Mouse (Mus musculus): ENCODE measurements around the gene Cox14. TPM values are rescaled to one million over a fixed set of nuclear protein-coding genes. Genes with fewer than 3 reads are reported as not detected.

Cox14 gene
- polyA plus RNA-seq (2015; fragmentation: Nextera tagmentation; extraction: Ambion mirVana) = 279 and 297 TPM in 2 replicates

- DNase-seq (ENCODE audit: low spot score) (peak; percentile 100), ATAC-seq (replicated peaks; ENCODE audit: low FRiP score, low read depth) (peak; percentile 89)
- H3K36me3 ChIP-seq (ENCODE audit: insufficient read depth, low read length) = peaks cover 10% of the 10 kb centered on the region; the same call in 1 of the 2 replicates
- H3K9ac ChIP-seq (ENCODE audit: low read depth, low read length) = peak within 1 kb of the TSS; percentile 91
- TF ChIP-seq CTCF (IDR thresholded peaks at IDR 0.05; ENCODE audit: low read depth) = peak; percentile 99
- H3K4me3 ChIP-seq (replicated peaks; ENCODE audit: low read depth, low read length) = peak within 1 kb of the TSS; percentile 83
- H3K27ac ChIP-seq = peak within 1 kb of the TSS; percentile 95
- H3K4me1 ChIP-seq (replicated peaks; ENCODE audit: insufficient read depth, low read length) = peaks cover 26% of the 10 kb centered on the region
- H3K4me2 ChIP-seq (ENCODE audit: low read length) = peak within 1 kb of the TSS; percentile 77
- no peaks in the 10 kb centered on the region for H3K9me3 ChIP-seq (replicated peaks; ENCODE audit: low read length)
- WGBS = under 1% methylated on average over 68 of the region's 68 CpGs
- no peaks in the 10 kb centered on the region for H3K27me3 ChIP-seq (ENCODE audit: insufficient read depth, low read length)
These were observed at the start of gene Cox14 for GRCm38 (mm10) chr15:99725341-99726155. Cox14 (plus strand) TSS chr15:99725618.

GRCm38 (mm10) chr15:99677089-99677488 lies 48.3 kb upstream of the Cox14 start:
- Histone ChIP-seq H3K36me3 (ENCODE audit: insufficient read depth, low read length) (no peaks in the 10 kb centered on the region), H3K27me3 (ENCODE audit: insufficient read depth, low read length) (0 out of 2 replicates have a peak, but pooled peaks cover 8% of the 10 kb centered on the region), H3K27ac (no peak overlapping the region), H3K9ac (ENCODE audit: low read depth, low read length) (no peak overlapping the region), H3K9me3 (replicated peaks; ENCODE audit: low read length) (no peaks in the 10 kb centered on the region), H3K4me2 (ENCODE audit: low read length) (no peak overlapping the region), H3K4me3 (replicated peaks; ENCODE audit: low read depth, low read length) (no peak overlapping the region), H3K4me1 (replicated peaks; ENCODE audit: insufficient read depth, low read length) (no peaks in the 10 kb centered on the region)
- DNase-seq (ENCODE audit: low spot score) (no peak), ATAC-seq (replicated peaks; ENCODE audit: low FRiP score, low read depth) (0 out of 2 replicates have a peak, but pooled peaks have one; percentile 41)
- TF ChIP-seq CTCF (IDR thresholded peaks at IDR 0.05; ENCODE audit: low read depth) = no peak
- WGBS = 33% methylated on average over 8 of the region's 8 CpGs

DNA sequence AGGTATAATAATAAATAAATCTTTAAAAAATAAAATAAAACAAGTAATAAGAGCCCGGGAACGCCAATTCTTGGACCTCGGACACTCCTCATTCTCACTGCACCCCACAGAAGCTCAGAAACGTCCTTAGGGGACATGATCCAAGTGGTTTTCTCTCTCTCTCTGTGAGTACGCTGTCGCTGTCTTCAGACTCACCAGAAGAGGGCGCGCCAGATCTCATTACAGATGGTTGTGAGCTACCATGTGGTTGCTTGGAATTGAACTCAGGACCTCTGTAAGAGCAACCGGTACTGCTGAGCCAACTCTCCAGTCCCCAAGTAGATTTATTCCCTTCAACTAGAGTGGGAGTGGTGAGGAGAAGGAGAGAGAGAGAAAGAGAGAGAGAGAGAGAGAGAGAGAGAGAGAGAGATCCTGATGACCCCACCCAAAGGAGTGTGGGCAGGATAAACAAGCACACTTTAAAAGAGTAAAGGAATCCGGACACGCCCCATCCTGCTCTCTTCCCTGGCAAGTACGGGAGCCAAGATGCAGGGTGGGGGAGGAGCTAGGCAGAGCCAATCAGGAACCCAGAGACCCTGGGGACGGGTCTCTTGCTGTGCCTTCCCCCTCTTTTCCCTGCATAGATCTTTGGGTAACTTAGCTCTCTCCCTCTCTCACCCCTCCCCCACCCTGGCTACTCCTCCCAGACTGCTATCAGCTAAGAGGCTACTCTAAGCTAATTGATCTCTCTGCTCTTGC lies 47.2 kb upstream of the Cox14 start:
- Histone ChIP-seq H3K9me3 (replicated peaks; ENCODE audit: low read length) (no peaks in the 10 kb centered on the region), H3K4me2 (ENCODE audit: low read length) (no peak overlapping the region), H3K36me3 (ENCODE audit: insufficient read depth, low read length) (no peaks in the 10 kb centered on the region), H3K4me1 (replicated peaks; ENCODE audit: insufficient read depth, low read length) (no peaks in the 10 kb centered on the region), H3K4me3 (replicated peaks; ENCODE audit: low read depth, low read length) (no peak overlapping the region), H3K27me3 (ENCODE audit: insufficient read depth, low read length) (0 out of 2 replicates have a peak, but pooled peaks cover 3% of the 10 kb centered on the region), H3K27ac (no peak overlapping the region), H3K9ac (ENCODE audit: low read depth, low read length) (no peak overlapping the region)
- WGBS = 15% methylated on average over 13 of the region's 13 CpGs
- peak; percentile 57 for DNase-seq (ENCODE audit: low spot score)
- TF ChIP-seq CTCF (IDR thresholded peaks at IDR 0.05; ENCODE audit: low read depth) = peak; percentile 57
- peak; percentile 33; the same call in 1 of the 2 replicates for ATAC-seq (replicated peaks; ENCODE audit: low FRiP score, low read depth)

- Histone ChIP-seq H3K27ac (no peak overlapping the region), H3K36me3 (ENCODE audit: insufficient read depth, low read length) (no peaks in the 10 kb centered on the region), H3K9me3 (replicated peaks; ENCODE audit: low read length) (no peaks in the 10 kb centered on the region), H3K4me1 (replicated peaks; ENCODE audit: insufficient read depth, low read length) (no peaks in the 10 kb centered on the region), H3K4me3 (replicated peaks; ENCODE audit: low read depth, low read length) (no peak overlapping the region), H3K4me2 (ENCODE audit: low read length) (no peak overlapping the region), H3K27me3 (ENCODE audit: insufficient read depth, low read length) (no peaks in the 10 kb centered on the region), H3K9ac (ENCODE audit: low read depth, low read length) (no peak overlapping the region)
- TF ChIP-seq CTCF (IDR thresholded peaks at IDR 0.05; ENCODE audit: low read depth) = no peak
- 55% methylated on average over 7 of the region's 7 CpGs for WGBS
- DNase-seq (ENCODE audit: low spot score) = no peak
- no peak for ATAC-seq (replicated peaks; ENCODE audit: low FRiP score, low read depth)
These were observed 46.4 kb upstream of the Cox14 start for GRCm38 (mm10) chr15:99679008-99679407.

DNA sequence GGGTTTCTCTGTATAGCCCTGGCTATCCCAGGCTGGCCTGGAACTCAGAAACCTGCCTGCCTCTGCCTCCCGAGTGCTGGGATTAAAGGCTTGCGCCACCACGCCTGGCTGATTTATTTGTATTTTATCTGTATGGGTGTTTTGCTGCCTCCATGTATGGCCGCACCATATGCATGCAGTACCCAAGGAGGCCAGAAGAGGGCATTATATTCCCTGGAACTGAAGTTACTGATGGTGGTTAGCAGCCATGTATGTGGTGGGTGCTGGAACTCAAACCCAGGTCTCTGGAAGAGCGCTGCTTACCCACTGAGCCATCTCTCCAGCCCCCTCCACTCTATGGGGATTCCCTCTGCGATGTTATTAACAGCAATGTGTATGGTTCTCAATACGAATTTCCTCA lies 42.5 kb upstream of the Cox14 start:
- Histone ChIP-seq H3K4me1 (replicated peaks; ENCODE audit: insufficient read depth, low read length) (no peaks in the 10 kb centered on the region), H3K36me3 (ENCODE audit: insufficient read depth, low read length) (no peaks in the 10 kb centered on the region), H3K9me3 (replicated peaks; ENCODE audit: low read length) (no peaks in the 10 kb centered on the region), H3K4me2 (ENCODE audit: low read length) (no peak overlapping the region), H3K27ac (no peak overlapping the region), H3K9ac (ENCODE audit: low read depth, low read length) (no peak overlapping the region), H3K4me3 (replicated peaks; ENCODE audit: low read depth, low read length) (no peak overlapping the region), H3K27me3 (ENCODE audit: insufficient read depth, low read length) (no peaks in the 10 kb centered on the region)
- DNase-seq (ENCODE audit: low spot score) = no peak
- peak; percentile 50 for TF ChIP-seq CTCF (IDR thresholded peaks at IDR 0.05; ENCODE audit: low read depth)
- WGBS = 91% methylated on average over 7 of the region's 7 CpGs
- ATAC-seq (replicated peaks; ENCODE audit: low FRiP score, low read depth) = no peak

DNA sequence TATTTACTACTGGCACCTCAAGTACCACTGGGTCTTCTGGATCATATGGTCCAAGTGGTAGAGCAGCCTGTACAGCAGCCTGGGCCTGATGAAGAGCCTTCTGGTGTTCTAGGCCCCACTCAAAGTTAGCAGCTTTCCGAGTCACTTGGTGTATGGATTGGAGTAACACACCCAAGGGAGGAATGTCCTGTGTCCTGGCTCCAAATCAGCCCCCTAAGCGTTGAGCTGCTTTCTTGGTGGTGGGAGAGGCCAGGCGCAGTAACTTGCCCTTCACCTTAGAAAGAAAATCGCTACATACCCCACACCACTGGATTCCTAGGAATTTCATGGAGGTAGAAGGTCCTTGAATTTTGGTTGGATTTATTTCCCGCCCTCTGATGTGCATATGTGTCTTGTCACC lies 41.3 kb upstream of the Cox14 start:
- DNase-seq (ENCODE audit: low spot score) (no peak), ATAC-seq (replicated peaks; ENCODE audit: low FRiP score, low read depth) (no peak)
- no peak overlapping the region for H3K4me2 ChIP-seq (ENCODE audit: low read length)
- no peak overlapping the region for H3K27ac ChIP-seq
- H3K9me3 ChIP-seq (replicated peaks; ENCODE audit: low read length) = no peaks in the 10 kb centered on the region
- no peaks in the 10 kb centered on the region for H3K4me1 ChIP-seq (replicated peaks; ENCODE audit: insufficient read depth, low read length)
- no peak overlapping the region for H3K4me3 ChIP-seq (replicated peaks; ENCODE audit: low read depth, low read length)
- WGBS = 89% methylated on average over 5 of the region's 5 CpGs
- no peak for TF ChIP-seq CTCF (IDR thresholded peaks at IDR 0.05; ENCODE audit: low read depth)
- H3K27me3 ChIP-seq (ENCODE audit: insufficient read depth, low read length) = no peaks in the 10 kb centered on the region
- H3K9ac ChIP-seq (ENCODE audit: low read depth, low read length) = no peak overlapping the region
- H3K36me3 ChIP-seq (ENCODE audit: insufficient read depth, low read length) = no peaks in the 10 kb centered on the region
